Mouse (Mus musculus): ENCODE results near the gene Slc1a1.

DNA sequence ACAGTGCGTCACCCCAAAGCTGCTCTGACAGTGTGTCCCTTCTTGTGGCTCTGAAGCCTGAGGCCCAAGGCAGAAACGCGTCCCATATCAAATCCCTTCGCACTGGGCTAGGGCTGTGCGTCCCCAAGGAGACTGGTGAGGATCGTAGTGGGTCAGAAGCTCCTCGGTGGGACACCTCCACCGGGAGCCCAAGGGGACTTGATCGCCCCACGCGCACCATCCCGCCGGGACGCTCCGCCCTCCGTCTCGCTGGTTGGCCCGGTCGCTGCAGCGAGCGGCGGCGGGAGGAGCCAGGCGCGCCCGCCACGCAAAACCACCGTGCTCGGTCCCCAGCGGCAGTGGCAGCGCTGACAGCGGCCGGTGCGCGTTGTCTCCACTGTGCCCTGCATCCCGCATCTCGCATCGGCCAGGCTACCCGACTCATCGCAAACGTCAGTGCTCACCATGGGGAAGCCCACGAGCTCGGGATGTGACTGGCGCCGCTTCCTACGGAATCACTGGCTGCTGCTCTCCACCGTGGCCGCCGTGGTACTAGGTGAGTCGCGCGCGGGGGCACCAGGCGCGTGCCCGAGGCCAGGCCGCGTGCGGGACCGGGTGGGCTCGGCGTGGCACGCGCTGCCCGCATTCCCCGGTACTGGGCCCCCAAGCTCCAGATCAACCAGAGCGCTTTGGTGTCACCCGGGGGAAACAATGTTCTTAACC, at the start of gene Slc1a1:
- peak; percentile 48; the same call in 1 of the 2 replicates for TF ChIP-seq POLR2A (IDR thresholded peaks at IDR 0.05; ENCODE audit: insufficient read depth, low read depth, low read length)
- TF ChIP-seq CTCF (IDR thresholded peaks at IDR 0.05): 0 out of 2 replicates have a peak, but pooled peaks have one; percentile 11
